Mouse (Mus musculus) forelimb bud, embryonic 11.5 days (tissue): ENCODE results near the gene Snd1.
"Not testable (repeated sequence)": the region's sequence is repeated elsewhere in the genome, so short reads cannot be mapped to it uniquely, and the experiment has no call there.

Source experiments
- DNase-seq: peaks from one replicate; pipeline ENCODE4 v3.0.0-alpha.2; 2012; ENCODE audit warnings: low read depth, low spot score

Gene Snd1

DNA sequence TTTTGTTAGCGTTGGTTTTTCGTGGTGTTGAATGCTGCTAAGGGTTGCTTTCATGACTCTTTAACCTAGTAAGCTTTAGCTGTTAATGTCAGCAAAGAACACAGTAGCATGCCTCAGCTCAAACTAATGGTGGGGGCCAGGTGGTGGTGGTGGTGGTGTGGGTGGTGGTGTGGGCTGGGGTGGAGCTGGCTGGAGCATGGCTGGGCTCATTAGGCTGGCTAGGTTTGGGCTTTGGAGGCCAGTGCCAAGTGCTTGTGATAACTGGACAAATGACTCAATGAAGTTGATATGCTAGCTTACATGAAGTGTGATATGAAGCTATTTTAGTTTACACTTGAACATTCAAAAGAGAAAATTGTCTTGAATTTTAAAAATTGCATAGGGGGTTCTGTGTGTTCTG is 11.1 kb downstream of the Snd1 start:
- DNase-seq: no peak

DNA sequence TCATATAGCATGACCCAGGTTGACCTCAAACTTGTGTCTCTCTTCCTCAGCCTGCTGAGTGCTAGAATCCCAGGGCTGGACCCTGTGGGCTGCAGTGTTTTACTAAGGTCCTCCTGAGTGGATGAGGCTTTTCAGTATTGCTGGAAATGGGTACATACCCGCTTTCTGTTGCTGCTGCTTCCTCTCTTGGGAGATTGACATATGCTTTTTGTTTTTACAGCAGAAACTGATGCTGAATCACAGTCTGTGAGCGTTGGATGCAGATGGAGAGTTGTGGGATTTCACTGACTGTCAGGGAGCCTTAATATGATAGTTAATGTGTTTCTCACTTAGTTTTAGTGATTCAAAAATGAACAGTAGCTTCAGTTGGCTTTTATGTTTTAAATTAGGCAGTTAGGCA is 11.5 kb downstream of the Snd1 start:
- DNase-seq: no peak

DNA sequence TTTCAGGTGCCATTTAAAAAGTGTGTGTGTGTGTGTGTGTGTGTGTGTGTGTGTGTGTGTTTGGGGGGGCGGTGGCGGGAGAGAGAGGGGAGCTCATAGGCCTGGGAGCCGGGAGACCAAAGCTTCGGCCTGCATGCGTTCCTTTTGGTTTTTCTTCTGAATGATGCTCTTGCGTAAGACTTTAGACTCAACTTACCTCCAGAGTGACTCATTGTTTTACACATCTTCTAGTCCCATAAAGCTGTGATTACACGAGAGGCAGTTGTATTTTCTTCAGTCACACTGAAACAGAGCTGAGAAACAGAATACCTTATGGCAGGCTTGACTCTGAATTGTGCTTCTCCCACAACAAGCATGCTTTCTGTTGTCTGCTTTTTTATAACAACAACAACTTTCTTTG is 12.0 kb downstream of the Snd1 start:
- no peak for DNase-seq

DNA sequence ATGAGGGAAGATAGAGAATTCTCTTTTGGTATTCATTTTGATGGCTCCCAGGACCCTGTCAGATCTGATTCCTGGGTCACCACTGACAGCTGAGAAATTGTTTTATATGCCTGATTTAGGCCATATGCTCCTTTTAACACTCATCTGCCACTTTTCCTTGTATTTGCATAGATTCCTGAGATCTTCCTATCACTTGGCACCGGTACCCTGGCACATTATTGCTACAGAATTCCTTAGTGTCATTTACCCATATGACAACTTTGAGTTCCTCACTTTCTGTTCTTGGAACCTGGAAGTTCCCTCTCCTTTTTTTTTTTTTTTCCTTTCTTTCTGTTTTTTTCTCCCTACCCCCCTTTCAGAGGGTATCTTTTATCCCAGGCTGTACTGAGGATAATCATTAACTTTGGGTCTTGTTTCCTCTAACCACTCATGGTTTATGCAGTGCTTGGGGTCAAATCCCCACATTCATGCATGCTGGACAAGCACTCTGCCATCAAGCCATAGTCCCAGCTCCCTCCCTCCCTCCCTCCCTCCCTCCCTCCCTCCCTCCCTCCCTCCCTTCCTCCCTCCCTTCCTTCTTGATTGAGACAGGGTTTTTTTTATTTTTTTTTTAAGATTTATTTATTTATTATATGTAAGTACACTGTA is 13.4 kb downstream of the Snd1 start:
- no peak for DNase-seq

DNA sequence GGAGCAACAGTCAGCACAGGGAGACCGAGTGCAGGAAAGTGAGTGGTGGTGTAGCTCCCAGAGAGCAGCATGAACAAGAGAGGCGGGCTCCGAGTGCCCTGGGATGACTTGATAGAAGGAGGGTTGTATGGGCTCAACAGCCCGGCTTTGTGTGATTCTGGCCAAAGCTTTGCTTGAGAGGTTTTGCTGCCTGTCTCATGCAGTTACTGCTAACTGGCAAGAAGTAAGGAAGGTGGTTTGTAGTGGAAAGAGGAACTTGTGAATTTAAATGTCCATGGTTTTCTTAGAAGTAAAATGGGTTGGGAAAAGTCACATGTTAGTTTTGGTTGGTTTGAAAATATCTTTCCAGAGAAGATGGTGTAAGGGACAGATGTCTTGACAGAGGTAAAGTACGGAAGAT is 15.7 kb downstream of the Snd1 start:
- no peak for DNase-seq

DNA sequence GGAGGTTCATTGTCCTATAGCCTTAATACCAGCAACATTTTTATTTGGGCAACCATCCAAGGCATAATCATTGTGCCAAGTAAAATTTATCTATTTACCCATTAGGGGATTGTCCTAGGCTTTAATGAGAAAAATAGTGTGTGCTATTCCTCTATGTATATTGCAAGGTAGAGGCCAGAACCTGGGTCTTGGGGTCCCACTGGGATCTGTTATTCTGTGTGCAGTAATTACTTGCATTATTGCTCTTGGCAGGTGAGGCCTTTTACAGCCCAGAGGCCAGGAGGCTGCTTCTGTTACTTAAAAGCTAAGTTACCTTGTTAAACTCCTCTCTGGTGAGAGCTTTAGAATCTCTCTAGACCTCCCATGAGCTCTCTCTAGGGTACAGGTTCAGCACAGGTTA is 16.3 kb downstream of the Snd1 start:
- no peak for DNase-seq

DNA sequence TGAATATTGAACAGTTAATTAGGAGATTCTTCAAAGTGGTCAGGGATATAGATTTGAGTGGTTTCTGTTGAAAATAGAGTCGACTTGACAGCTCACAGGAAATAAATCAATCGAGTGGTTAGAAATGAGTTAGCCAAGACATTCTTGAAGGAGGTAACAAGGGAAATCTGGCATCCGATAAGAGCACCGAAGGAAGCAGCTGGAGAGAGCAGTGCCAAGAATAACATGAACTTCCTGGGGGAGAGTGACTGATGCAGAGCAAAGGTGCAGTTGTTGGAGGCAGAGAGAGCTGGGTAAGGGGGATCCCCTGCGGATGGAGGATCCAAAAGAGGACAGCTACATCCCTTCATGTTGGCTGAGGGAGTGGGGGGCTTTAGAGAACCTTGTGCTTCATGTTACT is 22.9 kb downstream of the Snd1 start:
- DNase-seq: no peak

DNA sequence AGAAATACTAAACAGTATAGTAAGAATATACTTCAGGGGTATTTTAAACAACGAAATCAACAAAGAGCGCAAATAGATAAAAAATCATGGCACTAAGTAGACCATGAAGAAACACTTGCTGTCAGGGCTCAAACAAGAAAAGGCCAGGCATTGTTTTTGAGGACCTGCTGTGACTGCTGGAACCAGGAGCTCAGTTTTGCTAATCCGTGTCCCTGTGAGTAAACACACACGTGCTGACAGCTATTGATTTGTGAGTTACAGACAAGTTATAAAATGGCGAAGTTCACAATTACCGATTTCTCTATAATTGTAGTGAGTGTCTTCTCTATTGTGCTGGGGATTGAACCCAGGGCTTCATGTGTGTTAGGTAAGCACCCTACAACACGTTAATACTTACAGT is 27.6 kb downstream of the Snd1 start:
- DNase-seq: no peak

DNA sequence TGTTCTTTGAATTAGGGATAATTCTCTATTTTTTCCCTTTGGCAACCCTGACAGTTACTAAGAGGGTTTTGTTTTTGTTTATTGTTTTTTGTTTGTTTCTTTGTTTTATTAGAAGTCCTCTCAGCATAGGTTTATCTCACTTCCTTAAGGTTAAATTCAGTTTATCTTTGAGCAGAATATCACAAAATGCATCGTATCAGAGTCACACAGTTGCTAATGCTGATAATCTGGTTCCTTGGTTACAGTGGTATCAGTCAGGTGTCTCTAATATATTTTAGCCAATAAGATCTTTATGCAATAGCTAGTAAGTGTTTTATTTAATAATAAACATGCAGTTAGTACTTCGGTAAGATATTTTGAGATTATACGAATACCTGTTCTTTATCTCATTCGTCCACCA is 28.2 kb downstream of the Snd1 start:
- DNase-seq: no peak

DNA sequence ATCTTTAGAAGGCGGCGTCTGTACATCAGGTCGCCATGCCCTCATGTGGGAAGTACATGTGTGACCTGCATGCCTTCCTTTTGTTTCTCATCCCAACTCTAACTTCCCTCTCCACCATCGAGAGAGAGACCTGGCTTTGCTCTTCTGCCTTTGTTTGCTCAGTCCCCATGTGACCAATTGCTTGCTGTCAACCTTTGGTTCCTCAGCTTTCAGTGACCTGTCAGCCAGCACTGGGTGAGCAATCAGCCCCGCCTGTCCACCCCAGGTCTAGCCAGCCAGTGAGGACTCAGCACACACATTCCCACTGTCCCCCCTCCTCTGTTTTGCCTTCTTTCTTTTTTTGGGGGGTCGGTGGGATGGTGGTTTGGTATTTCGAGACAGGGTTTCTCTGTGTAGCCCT is 29.7 kb downstream of the Snd1 start:
- no peak for DNase-seq

DNA sequence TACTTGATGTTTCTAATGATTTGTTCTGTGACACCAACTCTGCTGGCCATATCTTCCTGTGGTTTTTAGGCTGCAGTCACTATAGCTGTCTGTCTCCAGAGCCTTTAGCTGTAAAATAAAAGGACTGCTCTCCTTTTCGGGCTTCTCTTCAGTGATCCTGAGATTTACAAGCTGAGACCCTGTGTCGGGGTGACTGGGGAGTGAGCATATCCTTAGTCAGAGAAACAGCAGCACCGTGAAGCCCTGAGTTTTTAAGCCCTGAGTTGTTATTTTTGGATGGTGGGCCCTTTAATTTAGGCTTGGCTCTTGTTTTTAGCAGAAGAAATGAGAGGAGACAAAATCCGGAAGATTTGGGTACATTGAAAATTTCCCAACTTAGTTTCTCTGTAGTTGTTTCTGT is 32.8 kb downstream of the Snd1 start:
- no peak for DNase-seq

DNA sequence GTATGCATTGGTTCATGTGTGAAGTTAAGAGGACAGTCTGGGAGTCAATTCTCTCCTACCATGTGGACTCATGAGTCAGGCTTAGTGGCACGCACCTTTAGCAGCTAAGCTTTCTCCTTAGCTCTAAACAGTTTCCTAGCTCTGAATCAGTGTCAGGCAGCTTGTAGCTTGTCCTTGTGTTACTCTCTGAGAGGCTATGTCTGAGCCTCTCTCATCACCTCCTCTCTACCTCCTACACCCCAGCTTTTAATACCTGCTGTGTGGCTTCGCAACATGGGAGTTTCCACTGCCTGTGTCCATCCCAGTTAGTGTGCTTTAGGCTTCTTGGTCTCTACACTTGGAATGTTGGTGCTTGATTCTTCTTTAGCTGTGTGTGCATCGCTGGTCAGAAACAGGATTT is 39.3 kb downstream of the Snd1 start:
- no peak for DNase-seq

DNA sequence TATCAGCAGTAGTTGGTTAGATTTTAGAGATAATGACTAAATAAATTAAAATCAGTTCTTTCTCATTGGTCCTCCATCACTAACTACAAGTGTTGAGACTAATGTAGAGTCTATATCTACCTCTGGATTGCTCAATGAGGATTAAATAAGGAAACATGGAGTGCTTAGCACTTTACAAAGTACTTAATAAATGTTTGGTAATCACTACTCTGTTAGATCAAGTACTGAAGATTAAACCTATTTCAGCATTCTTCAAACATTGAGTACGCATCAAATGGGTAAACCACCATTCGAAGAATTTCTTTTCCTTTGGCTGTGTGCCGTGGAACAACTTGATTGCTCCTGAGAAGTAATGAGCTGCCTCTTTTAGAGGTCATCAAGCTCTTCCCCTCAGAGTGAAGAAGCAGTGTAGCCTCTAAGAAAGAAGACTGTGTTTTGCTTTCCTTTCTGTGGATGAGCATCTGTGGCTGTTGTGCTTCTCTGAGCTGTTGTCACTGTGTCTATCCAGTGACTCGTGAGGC is 40.0 kb downstream of the Snd1 start:
- DNase-seq: no peak

DNA sequence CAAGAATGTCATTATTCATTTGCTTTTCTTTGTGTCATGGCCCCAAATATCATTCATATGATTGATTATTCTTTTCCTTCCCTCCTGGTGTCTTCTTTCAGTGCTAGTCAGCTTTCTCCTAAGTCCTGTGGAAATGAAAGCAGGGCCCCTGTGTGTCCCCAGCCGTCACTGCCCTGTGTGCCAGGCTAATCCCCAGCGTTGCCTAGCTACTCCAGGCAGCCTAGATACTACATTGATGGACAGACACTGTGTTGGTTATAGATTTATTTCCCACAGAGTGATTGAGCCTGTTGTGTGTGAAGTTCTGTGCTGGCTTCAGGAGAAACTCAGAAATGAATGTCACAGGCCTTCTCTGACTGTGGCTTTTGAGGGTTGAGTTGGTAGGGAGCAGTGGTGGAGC is 41.7 kb downstream of the Snd1 start:
- no peak for DNase-seq

DNA sequence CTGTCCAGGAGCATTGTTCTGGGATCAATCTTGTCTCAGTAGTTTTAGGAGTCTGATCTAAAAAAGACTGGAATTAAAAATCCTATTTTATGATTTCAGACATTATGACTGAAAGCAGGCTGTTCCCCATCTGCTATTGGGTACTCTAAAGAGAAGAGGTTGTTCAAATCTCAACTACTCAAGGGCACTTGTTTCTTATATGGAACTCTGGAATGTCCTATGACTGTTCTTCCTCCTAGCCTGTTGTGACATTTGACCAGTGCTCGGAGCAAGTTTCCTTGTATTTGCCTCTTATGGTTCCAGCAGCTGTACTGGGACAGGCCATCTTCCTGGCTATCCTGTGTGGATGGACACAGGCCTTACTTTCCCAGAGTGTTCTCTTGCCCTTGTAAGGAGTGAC is 42.1 kb downstream of the Snd1 start:
- DNase-seq: no peak

DNA sequence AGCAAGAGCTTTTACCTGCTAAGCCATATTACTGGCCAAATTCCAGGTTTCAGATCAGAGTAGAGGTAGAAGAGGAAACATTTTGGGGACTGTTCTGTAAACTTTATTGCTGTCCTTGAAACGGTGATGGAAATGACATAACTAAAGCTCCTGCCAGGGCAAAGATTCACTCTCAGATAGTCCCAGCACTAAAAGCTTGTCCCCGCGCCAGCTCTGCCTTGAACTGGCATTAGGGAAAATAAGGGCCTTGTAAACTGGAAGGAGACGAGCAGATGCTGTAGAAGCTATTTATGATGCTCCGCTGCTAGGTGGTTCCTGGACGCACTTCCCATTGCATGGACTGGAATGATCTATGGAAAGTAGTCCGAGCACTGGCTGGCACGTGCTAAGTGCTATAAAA is 44.5 kb downstream of the Snd1 start:
- DNase-seq: no peak

DNA sequence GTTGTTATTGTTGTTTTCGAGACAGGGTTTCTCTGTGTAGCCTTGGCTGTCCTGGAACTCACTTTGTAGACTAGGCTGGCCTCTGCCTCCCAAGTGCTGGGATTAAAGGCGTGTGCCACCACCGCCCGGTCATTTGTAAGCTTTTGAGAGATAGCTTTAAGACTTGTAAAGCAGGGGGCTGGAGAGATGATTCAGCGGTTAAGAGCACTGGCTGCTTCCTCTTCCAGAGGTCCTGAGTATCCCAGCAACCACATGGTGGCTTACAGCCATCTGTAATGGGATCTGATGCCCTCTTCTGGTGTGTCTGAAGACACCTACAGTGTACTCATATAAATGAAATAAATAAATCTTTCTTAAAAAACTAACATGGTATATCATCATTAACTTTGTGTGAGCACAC is 45.8 kb downstream of the Snd1 start:
- not testable (repeated sequence) for DNase-seq

DNA sequence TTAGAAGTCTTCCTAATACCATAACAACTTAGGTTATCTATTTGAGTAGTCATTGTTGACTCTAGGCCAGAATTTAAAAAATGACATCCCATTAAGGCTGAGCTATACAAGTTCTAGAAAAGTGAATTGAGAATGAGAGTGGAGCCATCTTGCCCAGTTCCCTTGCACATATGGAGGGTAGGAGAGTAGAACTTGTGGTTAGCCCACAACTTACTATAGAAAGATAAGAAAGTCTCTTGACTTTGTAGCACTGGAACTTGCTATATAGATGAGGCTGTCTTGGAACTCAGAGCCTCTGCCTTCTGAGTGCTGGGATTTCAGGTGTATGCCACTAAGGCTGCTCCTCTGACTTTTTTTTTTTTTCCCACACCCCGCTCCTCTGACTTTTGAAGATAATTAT is 46.5 kb downstream of the Snd1 start:
- DNase-seq: no peak

DNA sequence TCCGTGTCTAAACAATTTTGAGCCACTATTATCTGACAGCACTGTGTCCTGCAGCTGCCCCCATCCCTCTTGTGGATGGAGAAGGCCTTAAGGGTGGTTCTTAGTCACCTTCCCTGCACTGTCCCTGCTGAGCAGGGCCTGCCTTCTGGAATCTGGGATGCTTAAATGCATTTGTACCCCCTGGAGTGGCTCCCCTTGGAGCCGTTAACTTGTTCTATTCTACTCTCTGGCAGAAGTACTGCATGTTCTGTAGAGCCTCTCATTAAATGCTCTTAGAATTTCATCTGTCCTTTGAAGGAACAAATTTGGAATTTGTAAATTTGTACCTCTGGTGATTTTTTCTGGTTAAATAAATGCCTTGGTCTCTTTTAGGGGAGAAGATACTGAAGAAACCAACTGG is 50.6 kb downstream of the Snd1 start:
- no peak for DNase-seq

DNA sequence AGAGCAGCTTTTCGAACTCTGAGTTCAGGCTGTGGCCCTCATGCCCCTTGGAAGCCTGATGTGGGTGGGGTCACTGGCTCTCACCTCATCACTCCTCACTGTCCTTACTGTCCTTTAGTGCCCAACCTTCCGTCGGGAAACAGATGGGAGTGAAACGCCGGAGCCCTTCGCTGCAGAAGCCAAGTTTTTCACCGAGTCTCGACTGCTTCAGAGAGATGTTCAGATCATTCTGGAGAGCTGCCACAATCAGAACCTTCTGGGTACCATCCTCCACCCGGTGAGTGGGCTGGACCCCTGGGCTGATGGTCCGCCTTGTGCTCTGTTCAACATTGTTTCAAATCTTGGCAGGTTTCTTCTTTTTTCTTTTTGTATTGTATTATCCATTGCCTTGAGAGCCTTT is 52.5 kb downstream of the Snd1 start:
- no peak for DNase-seq

DNA sequence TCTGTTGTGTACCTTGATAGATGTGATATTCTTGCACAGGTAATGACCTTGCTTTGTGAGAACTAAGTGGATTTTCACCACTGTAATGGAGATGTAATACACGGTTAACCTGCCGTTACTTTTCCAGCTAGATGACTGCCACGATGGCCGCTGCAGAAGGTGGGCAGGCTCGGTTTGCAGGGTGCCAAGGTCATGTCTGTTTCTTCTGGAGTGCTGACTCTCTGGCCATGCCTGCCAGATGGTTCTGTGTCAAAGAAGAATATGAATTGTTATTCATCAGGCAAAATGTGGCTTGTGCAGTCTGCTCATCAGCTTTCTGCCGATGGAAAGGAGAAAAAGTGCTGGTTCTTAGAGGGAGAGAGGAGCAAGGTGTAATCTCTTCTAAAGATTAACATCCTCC is 53.3 kb downstream of the Snd1 start:
- DNase-seq: no peak

DNA sequence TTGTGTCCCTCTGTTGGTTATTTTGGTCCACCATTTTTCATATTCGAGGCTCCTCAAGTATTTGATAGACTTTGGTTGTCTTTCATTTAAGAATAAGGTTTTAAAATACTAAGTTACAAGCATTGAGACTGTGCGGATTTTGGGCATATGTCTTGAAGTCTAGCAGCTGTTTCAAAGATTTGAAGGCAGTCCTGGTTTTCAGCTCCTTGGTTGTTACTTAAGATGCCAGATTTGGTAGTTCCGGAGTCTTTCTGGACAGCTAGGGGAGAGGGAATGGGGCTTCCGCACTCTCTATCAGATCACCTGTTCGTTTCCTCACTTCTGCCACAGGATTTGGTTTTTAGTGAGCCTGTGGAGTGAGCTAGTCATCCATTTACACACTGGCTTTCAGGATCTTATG is 61.5 kb downstream of the Snd1 start:
- DNase-seq: no peak

DNA sequence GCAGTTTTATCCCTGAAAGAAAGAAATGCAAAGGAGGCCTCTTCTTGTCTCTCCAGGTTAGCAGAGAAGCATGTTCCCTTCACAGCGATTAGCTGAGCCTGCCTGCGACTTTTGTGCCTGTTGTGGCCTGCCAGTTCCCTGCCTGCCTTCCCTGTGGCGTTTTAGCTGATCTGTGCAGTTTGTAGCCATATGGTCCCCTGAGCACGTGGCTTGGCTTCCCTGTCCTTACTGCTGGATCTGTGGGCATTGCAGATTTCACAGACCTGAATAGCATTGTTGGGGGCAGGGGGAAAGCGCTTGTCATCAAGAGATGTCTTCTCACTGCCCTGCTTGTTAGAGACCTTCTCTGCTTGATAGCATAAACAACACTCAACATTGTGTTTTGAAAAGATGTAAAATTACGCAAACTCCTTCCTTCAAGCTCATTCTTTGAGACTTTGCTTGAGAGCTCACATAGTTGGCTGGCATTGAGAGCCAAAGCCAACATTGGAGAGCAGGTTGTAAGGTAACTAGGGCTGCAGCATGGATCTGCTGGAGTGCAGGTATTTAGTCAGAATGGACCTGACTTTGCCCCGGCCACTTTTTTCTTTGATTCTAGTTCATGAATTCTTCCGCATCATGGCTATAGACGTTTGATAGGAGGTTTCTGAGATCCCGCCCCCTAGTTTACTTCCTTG is 63.0 kb downstream of the Snd1 start:
- no peak for DNase-seq

DNA sequence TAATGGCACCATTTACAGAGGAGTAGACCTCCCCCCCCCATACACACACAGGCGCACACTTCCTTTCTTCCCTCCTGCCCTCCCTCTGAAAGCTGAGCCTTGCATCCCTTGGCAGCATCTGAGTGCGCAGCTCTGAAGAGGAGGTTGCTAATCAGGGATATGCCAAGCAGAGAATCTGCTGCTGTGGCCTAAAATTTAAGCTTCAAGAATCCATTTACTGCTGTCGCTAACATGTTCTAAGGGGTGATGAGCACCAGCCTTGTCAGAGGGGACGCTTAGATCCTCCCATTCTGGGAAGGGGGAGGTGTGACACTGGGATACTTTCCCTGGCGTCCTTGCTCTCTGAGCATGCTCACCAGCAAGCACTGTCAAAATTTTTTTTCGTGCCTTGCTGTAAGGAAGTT is 67.4 kb downstream of the Snd1 start:
- DNase-seq: no peak
